Mouse (Mus musculus) embryonic fibroblast, embryonic 13.5 days (primary cell): ENCODE results near the gene BC037034.

Experiments used
- CTCF ChIP-seq: IDR thresholded peaks from 2 replicates; pipeline ENCODE4 v1.5.1; 2011; ENCODE audit warnings: mild to moderate bottlenecking, control low read depth, low read length, moderate library complexity, borderline replicate concordance; ENCODE audit not compliant: insufficient read depth
- POLR2A ChIP-seq: IDR thresholded peaks from 2 replicates; pipeline ENCODE4 v1.6.1; 2011; ENCODE audit warnings: low read depth, mild to moderate bottlenecking, control low read depth, low read length, moderate library complexity

DNA sequence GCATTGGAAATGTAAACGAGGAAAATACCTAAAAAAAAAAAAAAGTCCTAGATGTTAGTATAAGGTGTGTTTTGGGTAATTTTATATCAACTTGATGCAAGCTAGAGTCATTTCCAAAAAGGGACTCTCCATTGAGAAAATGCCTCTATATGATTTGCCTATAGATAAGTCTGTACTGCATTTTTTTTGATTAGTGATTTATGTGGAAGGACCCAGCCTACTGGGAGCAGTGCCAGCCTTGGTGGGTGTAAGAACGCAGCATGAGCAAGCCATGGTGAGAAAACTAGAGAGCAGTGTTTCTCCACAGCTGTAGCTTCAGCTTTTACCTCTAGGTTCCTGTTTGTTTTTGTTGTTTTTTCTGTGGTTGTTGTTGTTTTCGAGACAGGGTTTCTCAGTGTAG lies 40.5 kb downstream of the BC037034 start:
- TF ChIP-seq POLR2A, result no peak
- TF ChIP-seq CTCF, result no peak
